Mouse (Mus musculus) megakaryocyte-erythroid progenitor cell, adult 5-6 weeks (primary cell): ENCODE data around the gene Rbm41. TPM values are rescaled to one million over a fixed set of nuclear protein-coding genes. Genes with fewer than 3 reads are reported as not detected.

ENCODE experiments used
- ATAC-seq: replicated peaks from 2 replicates; pipeline ENCODE4 v1.8.0; 2016; ENCODE audit warnings: mild to moderate bottlenecking, inconsistent platforms; ENCODE audit not compliant: severe bottlenecking, poor library complexity, low FRiP score, low TSS enrichment
- total RNA-seq, 2 experiments: library from RNA; stranded (forward) in 1 of 2; stranded (reverse) in 1 of 2; fragments of 200-1000, 215-1000 nt in 1 of 2; fragments of >200 nt in 1 of 2; fragmentation: Nextera tagmentation in 1 of 2; gene quantifications; 2 replicates each; pipeline ENCODE4 v1.2.3; 2014 to 2017

The Rbm41 gene
- 10.4 and 15.1 TPM in 2 replicates for total RNA-seq (2014; fragmentation: Nextera tagmentation)
- 10.6 and 12.1 TPM in 2 replicates for total RNA-seq (2017)

GRCm38 (mm10) chrX:139997740-139998690 lies at the start of gene Rbm41:
Gene Rbm41, minus strand, starts transcription at chrX:139998595.
- ATAC-seq = peak; percentile 98

GRCm38 (mm10) chrX:139998691-139999065 lies 283 bp upstream of the Rbm41 start:
- peak; percentile 57 for ATAC-seq

DNA sequence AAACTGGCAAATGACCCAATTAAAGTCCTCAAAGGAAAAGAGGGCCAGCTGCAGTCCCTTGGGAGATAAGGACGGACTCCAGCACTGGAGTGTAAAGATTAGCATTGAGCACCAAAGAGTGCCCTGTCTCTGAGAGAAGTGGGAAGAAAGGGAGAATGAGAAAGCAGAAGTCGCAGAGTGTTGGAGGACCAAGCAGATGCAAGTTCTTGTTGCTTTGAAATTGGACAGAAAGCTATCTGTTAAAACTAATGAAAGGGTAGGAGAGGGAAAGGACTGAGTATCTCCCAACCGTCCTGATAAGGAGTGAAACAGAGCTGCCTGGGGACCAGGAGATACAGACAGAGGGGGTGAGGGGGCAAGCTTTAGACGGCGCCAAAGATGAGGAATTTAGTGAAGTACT lies 16.3 kb downstream of the Rbm41 start:
- ATAC-seq = peak; percentile 97

DNA sequence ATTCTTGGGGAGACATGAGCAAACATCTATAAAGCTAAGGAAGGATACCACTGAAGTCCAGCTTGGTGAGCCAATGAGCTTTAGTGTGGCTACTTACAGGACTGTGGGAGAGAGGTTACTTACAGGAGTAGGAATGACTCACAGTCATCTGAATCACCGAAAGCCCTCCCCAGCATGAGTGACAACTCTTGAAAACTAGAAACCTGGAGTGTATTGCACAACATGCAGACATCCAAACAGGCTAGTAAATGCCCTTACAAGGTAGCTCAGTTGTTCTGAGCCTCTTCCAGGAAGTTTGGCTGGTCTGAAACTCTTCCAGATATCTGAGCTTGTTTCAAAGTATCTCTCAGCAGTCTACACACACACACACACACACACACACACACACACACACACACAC lies 64.9 kb downstream of the Rbm41 start:
- ATAC-seq = no peak

GRCm38 (mm10) chrX:139932472-139932871 lies 65.9 kb downstream of the Rbm41 start:
- ATAC-seq = no peak

- ATAC-seq = no peak
Observed at GRCm38 (mm10) chrX:139920572-139920971, 77.8 kb downstream of the Rbm41 start.

DNA sequence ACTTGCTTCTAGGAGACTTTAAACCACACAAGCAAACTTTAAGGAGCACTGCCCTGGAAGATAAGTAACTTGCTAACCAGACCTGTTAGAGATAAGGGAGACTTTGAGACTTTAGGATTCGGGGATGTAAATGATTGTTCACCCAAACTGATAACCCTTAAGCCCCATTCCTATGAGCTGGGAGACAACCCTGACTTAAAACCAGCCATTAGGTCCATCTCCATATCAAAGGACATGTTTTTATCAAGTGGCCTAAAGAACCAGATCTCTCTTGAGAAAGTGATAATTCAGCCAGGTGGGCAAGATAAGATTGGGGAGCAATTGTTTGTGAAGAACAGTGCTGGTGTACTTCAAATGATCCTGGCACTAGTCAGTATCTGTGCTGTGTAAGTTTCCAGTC lies 107.0 kb downstream of the Rbm41 start:
- ATAC-seq = peak; percentile 41

DNA sequence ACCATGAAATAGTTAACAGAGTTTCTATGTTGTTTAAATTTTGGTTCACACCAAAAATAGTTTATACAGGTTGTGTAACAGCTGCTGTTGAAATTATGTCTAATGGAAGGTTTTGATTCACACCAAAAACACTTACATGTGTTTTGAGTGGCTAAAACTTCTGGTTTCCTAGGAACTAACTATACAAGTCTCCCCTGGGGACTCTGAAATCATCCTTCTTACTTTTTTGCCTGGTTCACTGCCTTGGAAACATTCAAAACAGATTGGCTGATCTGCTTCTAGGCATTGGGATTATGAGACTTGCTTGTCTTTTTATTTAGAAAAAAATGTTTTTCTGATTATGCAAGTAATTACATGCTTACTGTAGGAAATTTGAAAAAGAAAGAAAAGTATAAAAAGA lies 115.2 kb downstream of the Rbm41 start:
- no peak for ATAC-seq

GRCm38 (mm10) chrX:139877936-139878335 lies 120.5 kb downstream of the Rbm41 start:
- no peak for ATAC-seq

DNA sequence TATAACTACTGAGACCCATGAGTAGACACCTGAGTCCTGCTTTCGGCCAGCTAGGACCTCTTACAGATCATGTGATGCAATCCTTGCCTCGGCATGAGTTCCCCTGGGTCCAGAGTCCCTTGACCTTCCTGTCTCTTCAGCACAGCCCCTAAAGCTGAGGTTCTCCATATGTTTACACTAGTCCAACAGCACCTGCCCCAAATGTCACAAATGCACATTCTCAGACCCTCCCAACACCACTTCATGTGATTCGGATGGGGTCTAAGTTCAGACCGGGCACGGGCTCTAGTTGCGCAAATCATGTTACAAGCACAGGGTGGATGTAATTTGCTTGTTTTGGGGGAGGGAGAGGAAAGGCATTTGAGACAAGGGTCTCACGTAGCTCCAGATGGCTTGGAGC lies 121.3 kb downstream of the Rbm41 start:
- no peak for ATAC-seq

DNA sequence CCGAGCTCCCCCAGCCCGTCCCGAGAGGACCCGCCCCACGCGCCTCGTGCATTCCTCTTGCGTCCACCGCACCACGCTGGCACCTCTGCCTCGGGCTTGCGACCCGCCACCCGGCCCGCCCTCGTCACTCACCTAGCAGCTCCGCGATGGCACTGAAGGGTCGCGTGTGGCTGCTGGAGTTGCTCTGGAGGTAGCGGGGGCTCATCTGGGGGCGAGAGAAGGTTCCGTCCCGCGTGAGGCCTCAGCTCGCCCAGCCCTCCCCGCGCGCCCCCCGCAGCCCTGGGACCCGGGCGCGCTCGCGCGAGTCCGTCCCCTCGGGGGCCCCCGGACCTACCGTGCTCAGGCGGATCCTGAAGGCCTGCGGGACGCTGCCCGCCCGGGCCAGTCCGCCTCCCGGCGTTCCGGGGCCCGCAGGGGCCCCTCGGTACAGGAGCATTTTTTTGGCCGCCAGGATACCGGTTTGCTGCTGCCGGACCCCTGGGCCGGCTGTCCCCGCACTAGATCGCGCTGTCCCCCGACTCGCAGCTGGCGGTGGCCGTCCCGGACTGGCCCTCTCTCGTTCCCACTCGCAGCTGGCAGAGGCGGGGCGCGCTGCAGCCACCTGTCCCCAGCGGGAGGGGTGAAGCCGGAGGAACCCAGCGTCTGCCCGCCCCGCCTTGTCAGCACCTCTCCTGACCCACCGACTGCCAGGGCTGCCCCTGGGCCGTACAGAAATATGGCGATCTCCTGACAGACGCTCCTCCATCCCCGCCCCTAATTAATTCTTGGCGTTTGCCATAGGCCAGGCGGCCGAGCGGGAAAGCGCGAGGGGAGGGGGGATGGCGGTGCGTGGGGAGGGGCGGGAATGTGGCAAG lies 127.2 kb downstream of the Rbm41 start, which contains the start of gene Morc4:
TSS of gene Morc4 (minus strand) at position 740 of the 854 bp plus-strand sequence.
- peak; percentile 76 for ATAC-seq

DNA sequence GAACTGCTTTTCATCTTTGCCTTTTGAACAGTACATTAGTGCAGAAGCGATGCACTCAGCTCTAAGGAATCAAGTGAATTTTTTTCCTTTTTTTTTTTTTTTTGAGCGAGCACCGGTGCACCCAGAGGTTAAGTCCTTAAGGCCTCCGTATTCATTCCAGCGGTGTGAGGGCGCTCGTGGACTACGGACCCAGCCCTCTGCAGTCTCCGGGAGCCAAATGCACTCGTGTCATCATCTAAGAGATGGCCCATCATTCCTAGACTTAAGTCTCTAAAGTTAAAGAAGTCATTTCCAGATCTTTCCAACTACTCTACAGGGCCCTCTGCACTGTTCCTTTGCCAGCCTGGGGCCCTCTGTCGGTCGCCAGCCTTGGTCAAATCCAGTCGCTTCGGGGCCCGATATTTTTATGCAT lies 128.1 kb downstream of the Rbm41 start:
- peak; percentile 55; the same call in 1 of the 2 replicates for ATAC-seq

- no peak for ATAC-seq
Observed at GRCm38 (mm10) chrX:139859402-139859801, 139.0 kb downstream of the Rbm41 start.

DNA sequence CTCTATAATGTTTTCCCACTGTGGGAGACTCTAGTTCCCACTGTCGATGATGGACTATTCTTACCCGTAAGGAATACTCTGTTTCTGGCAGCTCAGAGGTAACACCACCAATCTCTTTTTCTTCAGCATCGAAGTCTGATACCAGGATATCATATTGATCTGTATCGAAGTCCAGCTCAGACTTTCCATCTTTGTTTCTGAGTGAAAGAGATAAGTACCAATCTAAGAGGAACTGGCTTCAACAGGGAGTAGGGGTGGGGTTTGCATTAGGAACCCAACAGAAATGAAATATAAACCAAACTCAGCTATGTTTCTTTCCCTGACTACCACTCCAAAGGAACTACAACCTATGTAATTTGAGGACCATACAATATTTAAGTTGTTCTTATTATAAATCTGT lies 143.6 kb downstream of the Rbm41 start:
- ATAC-seq = no peak

- 0 out of 2 replicates have a peak, but pooled peaks have one; percentile 52 for ATAC-seq
Observed at GRCm38 (mm10) chrX:139841091-139841490, 157.3 kb downstream of the Rbm41 start.

Other genes with a start within 250 kb of the Rbm41 start
- not detected in 2 replicates for gene Ripply1, start 216.2 kb downstream of the Rbm41 start, total RNA-seq (2014; fragmentation: Nextera tagmentation)
- gene Ripply1, start 216.2 kb downstream of the Rbm41 start, total RNA-seq (2017) = not detected in 2 replicates
- gene Cldn2, start 197.8 kb downstream of the Rbm41 start, total RNA-seq (2014; fragmentation: Nextera tagmentation) = not detected in 2 replicates
- gene Cldn2, start 197.8 kb downstream of the Rbm41 start, total RNA-seq (2017) = not detected in 2 replicates
- 0.28 and 0.30 TPM in 2 replicates for gene Morc4, start 126.9 kb downstream of the Rbm41 start, total RNA-seq (2014; fragmentation: Nextera tagmentation)
- 2.4 TPM in 1 of 2 replicates, not detected in the other for gene Morc4, start 126.9 kb downstream of the Rbm41 start, total RNA-seq (2017)
- not detected in 2 replicates for gene Nup62cl, start 64.1 kb upstream of the Rbm41 start, total RNA-seq (2014; fragmentation: Nextera tagmentation)
- gene Nup62cl, start 64.1 kb upstream of the Rbm41 start, total RNA-seq (2017) = not detected in 2 replicates
- gene Pih1h3b, start 64.3 kb upstream of the Rbm41 start, total RNA-seq (2014; fragmentation: Nextera tagmentation) = not detected in 2 replicates
- not detected in 2 replicates for gene Pih1h3b, start 64.3 kb upstream of the Rbm41 start, total RNA-seq (2017)